Mouse (Mus musculus) neutrophil, adult 65 days (primary cell): ENCODE results near the gene Slc16a11. TPM values are rescaled to one million over a fixed set of nuclear protein-coding genes. Genes with fewer than 3 reads are reported as not detected.

Source experiments
- total RNA-seq: library from RNA; stranded (reverse); gene quantifications from 2 replicates; pipeline ENCODE4 v1.2.4, GENCODE M21; 2023

Slc16a11 gene
- total RNA-seq: not detected in 2 replicates

GRCm38 (mm10) chr11:70212423-70212822 lies at the start of gene Slc16a11:
TSS of gene Slc16a11 (plus strand) at chr11:70212752.

DNA sequence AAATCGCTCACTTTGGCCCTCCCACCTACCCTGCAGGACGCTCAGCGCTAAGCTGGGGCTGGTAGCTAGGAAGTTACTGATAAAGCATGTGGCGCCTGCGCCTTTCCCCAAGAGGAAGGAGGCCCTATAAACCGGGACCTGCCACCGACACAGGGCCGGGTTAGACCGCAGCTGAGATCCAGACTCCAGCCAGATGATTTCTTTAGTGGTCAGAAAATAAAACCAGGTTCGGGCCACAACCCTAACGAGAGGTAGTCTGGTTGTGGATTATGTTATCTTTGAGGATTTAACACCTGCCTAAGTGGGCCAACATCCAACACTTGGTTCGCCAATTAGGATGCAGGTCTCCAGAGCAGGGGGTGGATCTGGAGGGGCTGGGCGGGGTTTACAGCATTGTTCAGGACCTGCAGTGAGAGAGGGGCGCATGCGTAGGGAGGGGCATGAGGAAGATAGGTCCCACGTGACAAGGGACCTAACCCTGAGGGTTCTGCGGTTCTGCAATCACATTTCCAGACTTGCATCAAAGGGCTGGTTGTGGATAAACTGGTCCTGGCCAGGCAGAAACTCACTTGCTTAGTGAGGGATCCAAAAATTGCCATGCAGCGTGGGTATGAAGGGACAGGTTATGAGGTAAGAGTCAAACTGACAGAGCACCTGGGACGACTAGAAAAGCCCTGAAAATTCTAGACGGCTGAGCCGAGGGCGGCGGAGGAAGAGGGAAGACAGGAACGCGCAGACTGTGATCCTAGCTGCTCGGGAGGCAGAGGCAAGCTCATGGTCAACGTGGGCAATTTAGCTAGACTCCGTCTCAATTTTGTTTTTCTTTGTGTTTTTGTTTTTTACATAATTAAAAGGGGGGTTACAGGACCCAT lies 8.4 kb downstream of the Slc16a11 start, which contains the start of gene Slc16a13:
Slc16a13 (minus strand) TSS at position 334 of the 872 bp plus-strand sequence.

DNA sequence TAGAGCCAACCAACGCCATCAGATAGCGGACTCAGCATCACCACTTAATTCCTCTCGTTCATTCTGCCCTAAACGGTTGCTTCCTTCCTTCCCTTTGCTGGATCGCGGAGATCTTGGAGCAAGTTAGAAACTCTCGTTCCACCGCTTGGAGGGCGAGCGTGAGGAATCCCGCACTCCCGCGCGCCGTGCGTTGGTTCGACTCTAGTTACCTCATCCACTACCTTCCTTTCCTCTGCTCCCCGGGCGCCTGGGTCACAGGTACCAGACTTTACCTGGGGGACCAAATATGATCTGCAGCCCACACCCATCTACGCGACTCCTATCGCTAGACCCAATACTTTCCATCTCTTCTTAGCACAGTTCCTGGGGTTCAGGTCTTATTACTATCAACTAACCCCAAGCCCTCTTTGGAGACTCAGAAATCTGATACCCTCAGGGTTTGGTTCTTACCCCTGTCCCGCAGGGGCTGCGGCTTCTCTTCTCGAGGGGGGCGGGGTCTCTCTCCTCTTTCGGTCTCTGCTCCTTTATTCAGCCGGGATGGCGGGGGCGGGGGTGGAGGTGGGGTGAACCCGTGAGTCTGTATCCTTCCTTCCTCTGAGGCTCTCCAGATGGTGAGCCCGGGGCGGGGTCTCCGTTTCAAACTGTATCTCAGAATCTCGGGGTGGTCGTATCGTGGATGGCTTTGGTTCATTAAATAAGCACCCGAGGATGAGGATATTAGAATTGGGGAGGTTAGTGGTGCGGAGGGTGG lies 16.9 kb downstream of the Slc16a11 start, which contains the start of gene Bcl6b:
Bcl6b (minus strand) TSS at position 539 of the 751 bp plus-strand sequence.

DNA sequence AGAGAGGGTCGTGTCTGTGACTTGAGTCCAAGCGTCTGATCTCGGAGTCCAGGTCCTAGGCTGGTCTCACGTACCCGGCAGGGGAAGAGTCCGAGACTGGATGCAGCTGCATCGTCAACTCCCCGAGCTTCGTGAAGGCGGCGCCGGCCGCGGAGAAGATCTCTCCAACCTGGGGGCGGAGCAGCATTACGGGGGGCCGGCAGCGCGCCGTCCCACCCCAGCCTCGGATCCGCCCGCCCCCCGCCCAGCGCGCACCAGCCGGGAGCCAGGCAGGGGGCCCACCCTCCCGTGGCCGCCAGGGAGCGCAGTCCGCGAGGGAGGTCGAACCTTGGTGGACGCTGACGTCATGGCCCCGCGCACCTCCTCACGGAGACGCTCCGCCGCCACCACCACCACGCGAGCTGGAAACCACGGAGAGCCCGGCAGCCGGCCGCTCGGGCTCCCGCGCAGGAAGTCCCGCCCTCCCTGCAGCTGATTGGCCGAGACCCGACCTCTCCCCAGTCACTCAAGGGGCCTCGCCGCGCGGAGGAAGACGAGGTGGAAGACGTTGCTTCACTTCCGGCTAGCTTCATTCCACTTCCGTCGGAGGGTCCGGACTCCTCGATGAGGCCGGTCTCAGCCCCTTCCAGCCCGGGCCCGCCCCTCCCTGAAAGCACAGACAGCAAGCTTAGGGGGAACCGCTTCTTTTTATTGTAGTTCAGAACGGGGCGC lies 25.1 kb downstream of the Slc16a11 start, which contains the start of gene 0610010K14Rik:
0610010K14Rik (minus strand) TSS at position 458 of the 711 bp plus-strand sequence.

DNA sequence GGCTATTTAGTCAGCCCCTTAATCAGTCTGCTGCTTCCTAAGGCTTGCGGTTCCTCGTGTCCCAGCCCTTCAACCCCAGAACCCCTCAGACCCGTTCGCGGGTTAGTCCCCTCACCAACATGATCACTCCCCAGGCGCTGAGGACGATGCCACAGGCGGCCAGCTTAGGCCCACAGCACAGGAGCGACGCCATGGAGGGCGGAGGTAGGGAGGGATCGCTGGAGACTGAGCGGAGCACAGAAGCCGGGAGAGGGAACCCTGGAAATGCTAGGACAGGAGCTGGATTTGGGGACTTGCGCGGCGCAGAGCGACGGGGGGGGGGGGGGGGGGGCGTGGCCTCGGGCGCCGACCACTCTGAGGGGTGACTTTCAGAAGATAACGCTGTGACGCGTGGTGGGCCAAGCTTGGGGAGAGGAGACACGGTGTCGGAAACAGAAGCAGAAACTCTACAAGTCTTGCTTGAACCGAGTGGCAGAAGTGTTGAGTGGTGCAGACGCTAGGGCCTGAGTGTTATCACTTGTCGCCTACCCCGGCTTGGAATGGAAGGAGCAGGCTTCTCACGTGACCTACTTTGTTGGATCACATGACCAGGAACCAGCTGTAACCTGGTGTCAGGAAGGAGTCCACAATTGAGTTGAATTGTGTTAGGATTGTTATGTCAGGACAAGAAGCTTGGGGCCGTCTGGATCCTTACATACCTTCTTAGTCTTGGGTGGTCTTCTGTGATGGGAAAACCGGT lies 27.2 kb downstream of the Slc16a11 start, which contains the start of the genes Gm21988 and Rnasek:
Gm21988 (minus strand) TSS at position 290 of the 739 bp plus-strand sequence.
Rnasek (minus strand) TSS at position 302 of the 739 bp plus-strand sequence.

DNA sequence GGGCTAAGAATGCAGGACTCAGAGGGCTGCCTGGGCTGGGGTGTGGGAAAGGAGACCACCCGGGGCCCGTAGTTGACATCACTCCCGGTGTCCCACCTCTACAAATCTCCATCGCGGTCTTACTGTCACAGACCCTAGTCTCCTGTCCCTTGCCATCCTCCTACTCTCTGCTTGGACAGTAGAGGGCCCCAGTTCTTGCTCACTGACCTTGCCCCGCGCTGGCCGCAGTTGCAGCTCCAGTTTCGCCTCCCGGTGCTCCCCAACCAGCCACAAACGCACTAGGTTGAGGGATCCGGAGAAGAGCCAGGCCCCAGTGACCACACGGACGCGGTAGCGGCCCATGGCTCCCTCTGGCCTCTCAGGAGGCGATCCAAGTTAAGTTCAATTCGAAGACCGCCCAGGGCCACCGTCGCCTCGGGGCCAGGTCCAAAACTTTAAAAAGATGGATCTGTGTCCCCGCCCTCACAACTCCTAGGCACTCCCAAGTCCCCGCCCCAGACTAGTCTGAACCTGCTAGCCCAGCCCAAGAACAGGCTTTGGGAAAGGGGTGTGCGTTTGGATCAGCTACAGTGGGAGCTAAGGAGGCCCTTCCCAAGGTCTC lies 42.5 kb downstream of the Slc16a11 start, which contains the start of gene Alox12:
Alox12 (minus strand) TSS at position 423 of the 601 bp plus-strand sequence.

Other genes starting within 250 kb of the Slc16a11 start
- gene Cldn7, start 248.0 kb upstream of the Slc16a11 start, total RNA-seq: not detected in 2 replicates
- 57.0 and 90.8 TPM in 2 replicates for gene Ctdnep1, start 231.6 kb upstream of the Slc16a11 start, total RNA-seq
- 24.6 and 25.4 TPM in 2 replicates for gene Elp5, start 230.2 kb upstream of the Slc16a11 start, total RNA-seq
- 585 and 586 TPM in 2 replicates for gene Gabarap, start 221.6 kb upstream of the Slc16a11 start, total RNA-seq
- gene Phf23, start 217.0 kb upstream of the Slc16a11 start, total RNA-seq: 41.1 and 46.0 TPM in 2 replicates
- 18.1 and 19.3 TPM in 2 replicates for gene Dvl2, start 212.2 kb upstream of the Slc16a11 start, total RNA-seq
- 41.4 and 52.4 TPM in 2 replicates for gene Acadvl, start 197.3 kb upstream of the Slc16a11 start, total RNA-seq
- 3.3 and 6.2 TPM in 2 replicates for gene Dlg4, start 195.8 kb upstream of the Slc16a11 start, total RNA-seq
- not detected in 2 replicates for gene Asgr1, start 158.7 kb upstream of the Slc16a11 start, total RNA-seq
- 0.69 TPM in 1 of 2 replicates, not detected in the other for gene Asgr2, start 120.1 kb upstream of the Slc16a11 start, total RNA-seq
- gene Mgl2, start 82.4 kb upstream of the Slc16a11 start, total RNA-seq: 6.6 and 9.0 TPM in 2 replicates
- gene Clec10a, start 56.6 kb upstream of the Slc16a11 start, total RNA-seq: 11.3 and 11.4 TPM in 2 replicates
- gene Slc16a13, start 8.3 kb downstream of the Slc16a11 start, total RNA-seq: 0.95 and 2.2 TPM in 2 replicates
- gene Bcl6b, start 17.0 kb downstream of the Slc16a11 start, total RNA-seq: not detected in 2 replicates
- 33.5 and 36.5 TPM in 2 replicates for gene 0610010K14Rik, start 25.2 kb downstream of the Slc16a11 start, total RNA-seq
- gene Gm21988, start 27.1 kb downstream of the Slc16a11 start, total RNA-seq: 3.0 and 5.2 TPM in 2 replicates
- 101 and 117 TPM in 2 replicates for gene Rnasek, start 27.1 kb downstream of the Slc16a11 start, total RNA-seq
- 0.51 TPM in 1 of 2 replicates, not detected in the other for gene Alox12, start 42.6 kb downstream of the Slc16a11 start, total RNA-seq
- gene Alox12e, start 109.9 kb downstream of the Slc16a11 start, total RNA-seq: not detected in 2 replicates
- 1.2 and 3.1 TPM in 2 replicates for gene Alox15, start 139.3 kb downstream of the Slc16a11 start, total RNA-seq
- 12.0 and 22.1 TPM in 2 replicates for gene Pelp1, start 197.3 kb downstream of the Slc16a11 start, total RNA-seq
- gene Arrb2, start 219.9 kb downstream of the Slc16a11 start, total RNA-seq: 950 and 1,080 TPM in 2 replicates
- gene Med11, start 239.2 kb downstream of the Slc16a11 start, total RNA-seq: 24.7 and 31.8 TPM in 2 replicates
- gene Zmynd15, start 246.7 kb downstream of the Slc16a11 start, total RNA-seq: 0.61 and 0.66 TPM in 2 replicates
- 2.9 and 7.3 TPM in 2 replicates for gene Cxcl16, start 247.2 kb downstream of the Slc16a11 start, total RNA-seq